Comparison of ENCODE assay signal across 13 mouse cellular contexts in the genomic region with DNA sequence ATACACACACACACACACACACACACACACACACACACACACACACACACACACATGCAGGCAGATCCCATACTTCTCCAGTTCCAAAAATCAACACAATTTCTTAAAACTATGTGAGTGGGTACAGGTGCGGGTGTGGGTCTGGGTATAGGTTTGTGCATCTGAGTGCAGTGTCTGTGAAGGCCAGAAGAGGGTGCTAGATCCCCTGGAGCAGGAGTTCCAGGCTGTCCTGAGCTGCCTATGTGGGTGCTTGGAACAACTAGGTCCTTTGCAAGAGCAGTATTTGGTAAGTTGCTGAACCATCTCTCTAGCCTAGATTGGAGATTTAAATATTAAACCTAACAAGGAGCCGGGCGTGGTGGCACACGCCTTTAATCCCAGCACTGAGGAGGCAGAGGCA. TPM values are rescaled to one million over a fixed set of nuclear protein-coding genes. Genes with fewer than 3 reads are reported as not detected.
DNase-seq lines count a peak whose midpoint lies in the region; ATAC-seq and TF ChIP-seq lines count a peak whose summit lies in the region.
"Had no signal": no experiment of that assay in that cellular context is flagged by ENCODE, and none has a peak within 500 bp of the region (broad histone marks: within the 10 kb centered on the region; RNA-seq: fewer than 3 reads in every experiment).

No protein-coding gene starts in this region.

- H3K4me3 ChIP-seq in heart, adult 2 months, result no peak overlapping the region
- no peak overlapping the region for H3K4me3 ChIP-seq in lung, postnatal 0 days (ENCODE audit: low read depth, low read length)
- H3K4me3 ChIP-seq: limb, embryonic 15.5 days had no signal

- no peak for TF ChIP-seq EP300 in heart, adult 2 months (IDR thresholded peaks at IDR 0.05; ENCODE audit: insufficient read depth, low read depth, low read length)
- no peak for TF ChIP-seq EP300 in lung, postnatal 0 days (IDR thresholded peaks at IDR 0.05)

- H3K4me1 ChIP-seq in heart, adult 2 months (ENCODE audit: control insufficient read depth, insufficient read depth, low read length), result peaks cover 12% of the 10 kb centered on the region
- peaks cover 11% of the 10 kb centered on the region; the same call in 1 of the 2 replicates for H3K4me1 ChIP-seq in lung, postnatal 0 days (ENCODE audit: insufficient read depth, low read depth, low read length)

- intact Hi-C loops in heart, adult 2 months (cut with DNase I), result no loop called here
- intact Hi-C loops in heart, postnatal 14 days (cut with DNase I), result no loop called here

- no peak overlapping the region for H3K4me2 ChIP-seq in lung, postnatal 0 days (replicated peaks; ENCODE audit: low read depth, low read length)
- H3K4me2 ChIP-seq: limb, embryonic 15.5 days had no signal

- no peaks in the 10 kb centered on the region for H3K79me2 ChIP-seq in heart, adult 2 months (replicated peaks; ENCODE audit: control insufficient read depth, insufficient read depth, low read length)

- no peak overlapping the region for H3K27ac ChIP-seq in heart, adult 2 months
- no peak overlapping the region for H3K27ac ChIP-seq in lung, postnatal 0 days (ENCODE audit: low read length)
- H3K27ac ChIP-seq: limb, embryonic 15.5 days had no signal

- no peak for TF ChIP-seq POLR2A in heart, adult 2 months (IDR thresholded peaks at IDR 0.05; ENCODE audit: insufficient read depth, low read depth, low read length)

- DNase-seq in heart, adult 2 months, result no peak
- DNase-seq in heart, postnatal 14 days, result no peak
- no peak for DNase-seq in lung, postnatal 0 days (ENCODE audit: low spot score)
- DNase-seq in lung, postnatal 10 days, result no peak
- DNase-seq in ES-CJ7 (ENCODE audit: low read depth, low spot score), result peak; percentile 68
- DNase-seq in naive thymus-derived CD4-positive, alpha-beta T cell, adult 2 months (ENCODE audit: low read depth), result peak; percentile 5
- DNase-seq in embryo, embryonic 11 days, result no peak
- DNase-seq: gastrocnemius, postnatal 14 days; heart, postnatal 4 days; retina, postnatal 1 day had no signal

- 99% methylated on average over 4 of the region's 4 CpGs for WGBS in heart, adult 2 months
- WGBS in lung, postnatal 0 days, result 97% methylated on average over 4 of the region's 4 CpGs

- no peak overlapping the region for H3K9ac ChIP-seq in heart, adult 2 months (ENCODE audit: low read depth, low read length)
- no peak overlapping the region for H3K9ac ChIP-seq in lung, postnatal 0 days (replicated peaks; ENCODE audit: low read depth)
- H3K9ac ChIP-seq: limb, embryonic 15.5 days had no signal

- ATAC-seq in lung, postnatal 0 days, result no peak
- no peak for ATAC-seq in erythroid progenitor cell, adult 5-6 weeks (replicated peaks; ENCODE audit: low FRiP score, poor library complexity, severe bottlenecking)

- H3K36me3 ChIP-seq in heart, adult 2 months (ENCODE audit: control insufficient read depth, insufficient read depth, low read length), result peaks cover 3% of the 10 kb centered on the region
- no peaks in the 10 kb centered on the region for H3K36me3 ChIP-seq in lung, postnatal 0 days (ENCODE audit: insufficient read depth, low read length)
- H3K36me3 ChIP-seq: G1E; limb, embryonic 15.5 days had no signal

- no peaks in the 10 kb centered on the region for H3K27me3 ChIP-seq in heart, adult 2 months (ENCODE audit: control insufficient read depth, insufficient read depth, low read length)
- no peaks in the 10 kb centered on the region for H3K27me3 ChIP-seq in lung, postnatal 0 days (replicated peaks; ENCODE audit: insufficient read depth, low read length)
- H3K27me3 ChIP-seq: limb, embryonic 15.5 days had no signal

- peak; percentile 24 for TF ChIP-seq CTCF in heart, adult 2 months (IDR thresholded peaks at IDR 0.05)
- peak; percentile 45 for TF ChIP-seq CTCF in lung, postnatal 0 days (IDR thresholded peaks at IDR 0.05)

- no peaks in the 10 kb centered on the region for H3K9me3 ChIP-seq in lung, postnatal 0 days (ENCODE audit: low read length)
- H3K9me3 ChIP-seq: limb, embryonic 15.5 days had no signal

RNA-seq across cellular contexts. Expression of a gene that starts 33.5 kb away (rescaled TPM):
- total RNA-seq in heart, adult 2 months (2021), result 10 to 100 TPM; 59.8 to 70.1 TPM
- polyA plus RNA-seq in heart, adult 2 months (2012; rRNA removed), result 49.8 and 71.9 TPM in 2 replicates
- 100 to 1,000 TPM in 1 of 2 experiments, 10 to 100 TPM in 1; 93.8 to 105 TPM for total RNA-seq in heart, postnatal 14 days (2021)
- 109 and 112 TPM in 2 replicates for polyA plus RNA-seq in lung, postnatal 0 days (2015; fragmentation: Nextera tagmentation; extraction: Ambion mirVana)
- 36.4 and 45.7 TPM in 2 replicates for total RNA-seq in erythroid progenitor cell, adult 5-6 weeks (2015; ENCODE audit: low replicate concordance)
- 27.3 and 49.2 TPM in 2 replicates for total RNA-seq in erythroid progenitor cell, adult 5-6 weeks (2017; ENCODE audit: low replicate concordance)

Comparison
In these comparisons a context has a peak if more than half of its experiments do, and no peak if none do; other contexts are left out.
1. DNase-seq: peak in ES-CJ7 (single experiment) and naive thymus-derived CD4-positive, alpha-beta T cell, adult 2 months (single experiment); none in heart, adult 2 months (0 of 2), heart, postnatal 14 days (0 of 2), lung, postnatal 0 days (single experiment), lung, postnatal 10 days (single experiment) and embryo, embryonic 11 days (single experiment).